Mouse (Mus musculus): ENCODE data around the gene Pnpo. TPM values are rescaled to one million over a fixed set of nuclear protein-coding genes. Genes with fewer than 3 reads are reported as not detected.

The Pnpo gene
- polyA plus RNA-seq, 1 experiment from 2014 or later: 22.8 TPM

DNA sequence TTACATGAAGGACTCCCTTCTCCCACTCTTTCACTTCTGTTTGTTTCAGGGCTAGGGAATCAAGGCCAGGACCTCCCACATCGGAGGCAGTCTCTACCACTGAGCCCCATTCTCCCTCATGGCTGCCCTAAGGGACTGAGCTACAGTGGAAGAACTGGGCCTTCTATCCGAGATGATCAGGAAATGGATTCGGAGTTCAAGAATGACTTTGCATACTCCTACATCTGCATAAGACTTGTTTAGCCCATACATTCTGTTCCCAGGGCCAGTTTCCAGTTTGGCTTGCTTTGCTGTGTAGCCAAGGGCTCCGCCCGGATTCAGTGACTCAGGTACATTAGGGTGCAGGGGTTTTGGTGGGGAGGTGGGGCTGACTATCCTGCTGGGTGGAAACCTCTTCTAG, 36.2 kb upstream of the Pnpo start:
- ATAC-seq: no peak
- Histone ChIP-seq H3K9me3 (ENCODE audit: control insufficient read depth, low read length) (no peaks in the 10 kb centered on the region), H3K4me1 (replicated peaks; ENCODE audit: control insufficient read depth, insufficient read depth, low read length) (peaks cover 18% of the 10 kb centered on the region), H3K4me2 (ENCODE audit: low read length) (no peak overlapping the region), H3K27me3 (replicated peaks; ENCODE audit: control insufficient read depth, insufficient read depth, low read length) (peaks cover 7% of the 10 kb centered on the region), H3K27ac (ENCODE audit: low read length) (no peak overlapping the region), H3K9ac (replicated peaks; ENCODE audit: low read depth, low read length) (no peak overlapping the region), H3K36me3 (ENCODE audit: control insufficient read depth, insufficient read depth) (no peaks in the 10 kb centered on the region), H3K4me3 (replicated peaks; ENCODE audit: low read length) (no peak overlapping the region)
- WGBS: 80% methylated on average over 5 of the region's 5 CpGs

DNA sequence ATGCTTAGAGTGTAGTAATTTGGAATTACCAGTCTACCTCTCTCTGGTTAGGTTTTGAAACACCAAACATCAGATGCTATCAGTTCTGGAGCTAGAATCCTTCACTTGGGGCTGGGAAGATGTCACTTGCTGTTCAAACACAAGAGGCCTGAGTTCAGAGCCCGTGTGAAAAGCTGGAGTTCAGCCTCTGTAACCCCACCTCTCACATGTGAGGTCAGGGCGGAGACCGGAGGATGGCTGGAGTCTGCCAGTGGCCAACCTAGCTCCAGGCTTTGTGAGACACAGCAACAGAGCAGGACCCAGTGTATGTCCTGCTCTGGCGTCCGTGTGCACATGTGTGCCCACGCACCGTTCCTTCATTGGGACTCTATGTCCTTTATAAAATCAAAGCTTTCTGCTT, 35.5 kb upstream of the Pnpo start:
- H3K27me3 ChIP-seq (replicated peaks; ENCODE audit: control insufficient read depth, insufficient read depth, low read length): peaks cover 6% of the 10 kb centered on the region
- no peak overlapping the region for H3K4me3 ChIP-seq (replicated peaks; ENCODE audit: low read length)
- no peak overlapping the region for H3K4me2 ChIP-seq (ENCODE audit: low read length)
- 84% methylated on average over 7 of the region's 7 CpGs for WGBS
- no peak overlapping the region for H3K9ac ChIP-seq (replicated peaks; ENCODE audit: low read depth, low read length)
- no peak for ATAC-seq
- peaks cover 18% of the 10 kb centered on the region for H3K4me1 ChIP-seq (replicated peaks; ENCODE audit: control insufficient read depth, insufficient read depth, low read length)
- H3K9me3 ChIP-seq (ENCODE audit: control insufficient read depth, low read length): no peaks in the 10 kb centered on the region
- H3K36me3 ChIP-seq (ENCODE audit: control insufficient read depth, insufficient read depth): no peaks in the 10 kb centered on the region
- no peak overlapping the region for H3K27ac ChIP-seq (ENCODE audit: low read length)

DNA sequence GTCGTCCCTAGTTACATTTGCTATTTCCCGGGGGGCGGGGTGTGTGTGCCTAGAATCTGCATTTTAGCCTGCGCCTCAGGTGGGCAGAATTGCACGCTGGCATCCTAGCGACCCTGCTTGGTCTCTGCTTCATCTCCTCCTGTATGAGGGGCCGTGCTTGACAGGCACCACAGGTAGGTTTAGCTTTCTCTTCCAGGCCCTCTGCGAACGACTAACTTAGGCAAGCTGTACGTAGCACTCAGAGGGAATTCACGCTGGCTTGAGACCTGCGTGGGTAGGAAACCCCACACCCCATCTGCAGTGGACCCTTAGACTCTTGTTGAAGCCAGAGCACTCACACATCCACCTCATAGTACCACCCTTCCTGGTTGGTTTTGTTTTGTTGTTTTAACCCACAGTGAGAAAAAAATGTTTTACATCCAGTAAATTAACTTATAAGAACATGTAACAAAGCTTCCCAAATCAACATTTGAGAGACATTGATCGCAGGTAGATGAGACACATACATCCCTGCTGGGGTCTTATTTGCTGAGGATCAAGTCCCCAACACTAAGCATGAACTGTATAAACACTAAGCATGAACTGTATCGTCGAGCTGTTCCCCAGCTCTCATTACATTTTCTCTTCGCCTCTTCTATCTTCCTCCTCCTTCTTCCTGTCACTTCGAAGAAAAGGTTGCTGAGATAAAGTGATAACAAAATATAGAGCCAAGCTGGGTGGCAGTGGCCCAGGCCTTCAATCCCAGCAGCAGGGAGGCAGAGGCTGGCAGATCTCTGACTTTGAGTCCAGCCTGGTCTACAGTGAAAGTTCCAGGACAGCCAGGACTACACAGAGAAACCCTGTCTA, 34.8 kb upstream of the Pnpo start:
- Histone ChIP-seq H3K36me3 (ENCODE audit: control insufficient read depth, insufficient read depth) (no peaks in the 10 kb centered on the region), H3K27ac (ENCODE audit: low read length) (peak overlapping the region; percentile 80), H3K4me2 (ENCODE audit: low read length) (peak overlapping the region; percentile 81), H3K4me3 (replicated peaks; ENCODE audit: low read length) (peak overlapping the region; percentile 57), H3K4me1 (replicated peaks; ENCODE audit: control insufficient read depth, insufficient read depth, low read length) (peaks cover 18% of the 10 kb centered on the region), H3K9ac (replicated peaks; ENCODE audit: low read depth, low read length) (peak overlapping the region; percentile 70), H3K9me3 (ENCODE audit: control insufficient read depth, low read length) (no peaks in the 10 kb centered on the region), H3K27me3 (replicated peaks; ENCODE audit: control insufficient read depth, insufficient read depth, low read length) (no peaks in the 10 kb centered on the region)
- no peak for ATAC-seq
- 31% methylated on average over 17 of the region's 17 CpGs for WGBS

DNA sequence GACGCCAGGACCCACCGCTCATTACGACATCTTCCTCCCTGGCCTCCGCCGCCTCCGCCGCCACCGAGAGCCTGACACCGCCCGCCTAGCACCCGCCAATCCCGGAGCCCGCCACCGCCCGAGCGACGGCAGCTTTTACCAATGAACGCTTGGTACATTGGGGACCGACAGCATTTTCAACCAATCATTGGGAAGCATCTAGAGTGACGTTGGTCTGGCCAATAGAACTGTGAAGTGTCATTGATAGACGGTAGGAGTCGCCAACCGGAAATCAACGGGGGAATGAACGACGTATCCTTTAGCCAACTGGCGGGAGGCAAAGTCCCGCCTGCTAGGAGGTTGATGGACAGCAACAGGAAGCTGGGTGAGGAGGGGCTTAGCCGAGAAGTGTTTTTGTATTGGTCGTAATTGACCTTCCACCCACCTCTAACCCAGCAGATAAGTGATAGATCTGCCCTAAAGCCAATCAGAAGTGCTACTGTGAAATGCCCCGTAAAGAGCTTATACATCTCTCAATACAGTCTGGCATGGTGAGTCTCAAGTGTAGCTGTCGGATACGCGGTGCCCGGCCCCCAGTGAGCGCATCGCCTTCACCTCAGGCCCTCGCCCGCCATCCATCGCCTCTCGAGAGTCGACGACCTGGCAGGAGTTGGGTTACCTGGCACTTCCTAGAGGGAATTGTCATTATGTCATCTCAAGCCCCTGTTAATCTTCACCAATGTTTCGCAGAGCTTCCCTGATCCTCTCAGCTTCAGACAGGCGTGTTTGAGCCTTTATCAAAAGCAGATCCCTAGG, 34.0 kb upstream of the Pnpo start:
- Histone ChIP-seq H3K9me3 (ENCODE audit: control insufficient read depth, low read length) (no peaks in the 10 kb centered on the region), H3K36me3 (ENCODE audit: control insufficient read depth, insufficient read depth) (no peaks in the 10 kb centered on the region)
- ATAC-seq: peak; percentile 98

DNA sequence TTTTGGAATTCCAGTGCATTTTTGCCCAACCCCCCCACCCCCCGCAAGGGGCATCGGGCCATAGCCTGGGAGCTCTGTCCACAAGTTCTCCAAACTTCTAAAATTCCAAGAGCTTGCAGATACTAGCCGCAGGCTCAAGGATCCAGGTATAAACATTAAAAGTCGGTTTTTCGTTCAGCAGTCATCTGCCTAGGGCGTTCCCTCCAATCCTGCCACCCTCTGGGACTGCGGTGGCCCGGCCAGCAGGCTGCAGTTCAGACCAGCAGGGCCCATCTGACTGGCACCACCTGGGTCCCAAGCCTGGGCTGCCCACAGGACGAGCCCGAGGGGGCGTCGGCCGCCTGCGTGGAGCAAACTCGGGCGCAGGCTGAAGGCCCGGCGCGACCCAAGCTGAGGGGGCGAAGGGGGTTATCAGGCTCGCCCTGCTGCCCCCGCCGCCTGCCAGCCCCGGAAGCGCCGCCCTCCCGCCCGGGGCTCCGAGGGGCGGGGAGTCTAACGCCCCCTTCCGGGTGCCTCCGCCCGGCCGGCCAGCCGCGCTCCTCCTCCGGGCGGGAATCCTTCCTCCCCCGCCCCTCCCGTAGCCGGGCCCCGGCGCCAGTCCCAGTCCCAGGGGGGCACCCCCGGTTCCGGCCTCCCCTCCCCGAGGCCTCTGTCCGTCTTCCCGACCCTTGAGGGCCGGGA, 33.3 kb upstream of the Pnpo start:
- ATAC-seq: peak; percentile 69
- Histone ChIP-seq H3K4me2 (ENCODE audit: low read length) (peak overlapping the region; percentile 87), H3K4me1 (replicated peaks; ENCODE audit: control insufficient read depth, insufficient read depth, low read length) (peaks cover 20% of the 10 kb centered on the region), H3K9ac (replicated peaks; ENCODE audit: low read depth, low read length) (peak overlapping the region; percentile 96), H3K27ac (ENCODE audit: low read length) (peak overlapping the region; percentile 97), H3K36me3 (ENCODE audit: control insufficient read depth, insufficient read depth) (no peaks in the 10 kb centered on the region), H3K27me3 (replicated peaks; ENCODE audit: control insufficient read depth, insufficient read depth, low read length) (no peaks in the 10 kb centered on the region), H3K9me3 (ENCODE audit: control insufficient read depth, low read length) (no peaks in the 10 kb centered on the region), H3K4me3 (replicated peaks; ENCODE audit: low read length) (peak overlapping the region; percentile 72)
- under 1% methylated on average over 49 of the region's 50 CpGs for WGBS

More for the DNA sequence above, 34.0 kb upstream of the Pnpo start:
- Histone ChIP-seq H3K4me2 (ENCODE audit: low read length) (peak overlapping the region; percentile 81), H3K27me3 (replicated peaks; ENCODE audit: control insufficient read depth, insufficient read depth, low read length) (no peaks in the 10 kb centered on the region), H3K27ac (ENCODE audit: low read length) (peak overlapping the region; percentile 97), H3K4me3 (replicated peaks; ENCODE audit: low read length) (peak overlapping the region; percentile 72), H3K4me1 (replicated peaks; ENCODE audit: control insufficient read depth, insufficient read depth, low read length) (peaks cover 20% of the 10 kb centered on the region), H3K9ac (replicated peaks; ENCODE audit: low read depth, low read length) (peak overlapping the region; percentile 96)
- WGBS: 0% methylated on average over 45 of the region's 45 CpGs

DNA sequence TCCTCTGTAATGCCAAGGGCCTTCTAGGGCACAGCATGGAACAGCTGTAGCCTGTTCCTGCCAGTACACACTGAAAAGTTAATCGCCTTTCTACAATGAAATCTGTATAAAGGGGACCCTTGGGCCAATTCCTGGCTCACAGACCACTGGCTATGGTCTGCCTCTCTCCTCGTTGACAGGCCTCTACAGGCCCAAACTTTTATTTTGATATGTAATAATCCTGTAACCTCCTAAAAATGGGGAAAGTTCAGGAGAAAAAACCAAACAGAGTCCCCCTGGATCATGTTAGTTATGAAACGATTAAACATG, 32.5 kb upstream of the Pnpo start:
- H3K27me3 ChIP-seq (replicated peaks; ENCODE audit: control insufficient read depth, insufficient read depth, low read length): no peaks in the 10 kb centered on the region
- H3K4me3 ChIP-seq (replicated peaks; ENCODE audit: low read length): peak overlapping the region; percentile 72
- no peak overlapping the region for H3K27ac ChIP-seq (ENCODE audit: low read length)
- H3K9ac ChIP-seq (replicated peaks; ENCODE audit: low read depth, low read length): peak overlapping the region; percentile 96
- no peaks in the 10 kb centered on the region for H3K9me3 ChIP-seq (ENCODE audit: control insufficient read depth, low read length)
- peak overlapping the region; percentile 87 for H3K4me2 ChIP-seq (ENCODE audit: low read length)
- peaks cover 22% of the 10 kb centered on the region for H3K4me1 ChIP-seq (replicated peaks; ENCODE audit: control insufficient read depth, insufficient read depth, low read length)
- WGBS: 54% methylated on average over 3 of the region's 3 CpGs
- H3K36me3 ChIP-seq (ENCODE audit: control insufficient read depth, insufficient read depth): no peaks in the 10 kb centered on the region
- no peak for ATAC-seq

DNA sequence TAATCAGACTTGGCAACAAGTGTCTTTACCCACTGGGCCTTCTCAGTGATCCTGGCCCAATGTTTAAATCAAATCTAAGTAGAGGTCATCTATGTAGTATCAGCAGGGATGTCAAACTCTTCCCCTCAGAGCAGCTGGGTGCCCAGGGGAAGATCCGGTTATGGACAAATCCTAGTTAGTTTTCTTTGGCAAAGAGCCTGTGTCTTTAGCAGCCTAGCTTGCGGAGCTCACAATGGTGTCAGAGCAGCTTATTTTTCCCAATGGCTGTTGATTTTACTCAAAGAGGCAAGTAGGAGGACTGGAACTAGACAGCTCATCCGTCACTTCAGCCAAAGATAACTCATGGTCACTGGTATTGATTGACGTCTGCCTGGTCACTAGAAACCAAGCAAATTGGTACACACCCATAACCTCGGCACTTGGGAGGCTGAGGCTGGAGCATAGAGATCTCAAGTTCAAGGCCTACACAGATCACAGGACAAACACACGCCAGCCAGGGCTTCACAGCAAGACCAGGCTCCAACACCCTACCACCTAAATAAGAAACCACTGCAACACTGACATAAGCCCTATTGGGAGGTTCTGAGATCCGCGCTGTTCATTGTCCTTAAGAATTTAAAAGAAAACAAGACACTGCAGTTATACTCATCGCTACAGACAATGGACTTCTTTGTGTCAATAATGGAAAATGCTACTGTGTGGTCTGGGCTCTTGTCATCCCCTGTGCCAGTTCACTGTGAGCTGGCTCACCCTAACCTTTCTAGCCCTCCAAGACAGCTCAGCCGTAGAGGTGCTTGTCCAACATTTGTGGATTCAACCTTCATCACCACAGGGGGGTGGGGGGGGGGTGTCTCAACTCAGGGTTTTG, 32.0 kb upstream of the Pnpo start:
- no peaks in the 10 kb centered on the region for H3K9me3 ChIP-seq (ENCODE audit: control insufficient read depth, low read length)
- peak overlapping the region; percentile 96; the same call in 1 of the 2 replicates for H3K9ac ChIP-seq (replicated peaks; ENCODE audit: low read depth, low read length)
- H3K27ac ChIP-seq (ENCODE audit: low read length): no peak overlapping the region
- H3K4me3 ChIP-seq (replicated peaks; ENCODE audit: low read length): no peak overlapping the region
- H3K4me2 ChIP-seq (ENCODE audit: low read length): peak overlapping the region; percentile 87
- H3K4me1 ChIP-seq (replicated peaks; ENCODE audit: control insufficient read depth, insufficient read depth, low read length): peaks cover 22% of the 10 kb centered on the region
- no peaks in the 10 kb centered on the region for H3K36me3 ChIP-seq (ENCODE audit: control insufficient read depth, insufficient read depth)
- H3K27me3 ChIP-seq (replicated peaks; ENCODE audit: control insufficient read depth, insufficient read depth, low read length): no peaks in the 10 kb centered on the region
- 82% methylated on average over 10 of the region's 10 CpGs for WGBS
- ATAC-seq: no peak

DNA sequence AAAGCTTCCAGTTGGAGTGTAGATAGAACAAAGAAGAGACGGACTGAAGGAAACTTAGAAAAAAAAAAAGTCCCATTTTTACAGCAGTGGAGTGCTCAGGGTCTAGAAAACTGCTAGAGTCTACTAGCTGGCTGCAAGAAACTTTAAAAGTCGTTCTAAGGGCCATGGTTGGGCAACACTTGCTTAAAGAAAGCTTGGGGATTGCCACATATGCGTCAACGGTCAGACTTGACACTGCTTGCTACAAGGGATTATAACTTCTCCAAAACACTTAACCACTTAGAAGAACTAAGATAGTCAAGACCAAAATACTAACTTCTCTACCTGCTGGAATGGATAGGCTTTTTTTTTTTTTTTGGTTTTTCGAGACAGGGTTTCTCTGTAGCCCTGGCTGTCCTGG, 31.0 kb upstream of the Pnpo start:
- Histone ChIP-seq H3K27me3 (replicated peaks; ENCODE audit: control insufficient read depth, insufficient read depth, low read length) (no peaks in the 10 kb centered on the region), H3K36me3 (ENCODE audit: control insufficient read depth, insufficient read depth) (no peaks in the 10 kb centered on the region), H3K4me3 (replicated peaks; ENCODE audit: low read length) (no peak overlapping the region), H3K27ac (ENCODE audit: low read length) (no peak overlapping the region), H3K9ac (replicated peaks; ENCODE audit: low read depth, low read length) (no peak overlapping the region), H3K9me3 (ENCODE audit: control insufficient read depth, low read length) (no peaks in the 10 kb centered on the region), H3K4me2 (ENCODE audit: low read length) (no peak overlapping the region), H3K4me1 (replicated peaks; ENCODE audit: control insufficient read depth, insufficient read depth, low read length) (peaks cover 22% of the 10 kb centered on the region)
- WGBS: 80% methylated on average over 5 of the region's 5 CpGs
- no peak for ATAC-seq

Measured in forebrain, embryonic 16.5 days (tissue).